Mouse (Mus musculus) C2C12 (cell line): ENCODE results near the gene Srsf5. TPM values are rescaled to one million over a fixed set of nuclear protein-coding genes. Genes with fewer than 3 reads are reported as not detected.

ENCODE experiments used
- H3K27me3 ChIP-seq: one replicate; pipeline ENCODE4 v1.6.1; 2011; ENCODE audit not compliant: control insufficient read depth, insufficient read depth, insufficient read length
- H3K36me3 ChIP-seq: one replicate; pipeline ENCODE4 v1.6.1; 2011; ENCODE audit not compliant: control insufficient read depth, insufficient read depth
- H3K4me3 ChIP-seq: one replicate; pipeline ENCODE4 v1.5.1; 2011; ENCODE audit warnings: mild to moderate bottlenecking, control low read depth; ENCODE audit not compliant: poor library complexity, insufficient read depth, severe bottlenecking
- H3K79me2 ChIP-seq: one replicate; pipeline ENCODE4 v1.6.1; 2011; ENCODE audit not compliant: control insufficient read depth, insufficient read depth
- H3K79me3 ChIP-seq: one replicate; pipeline ENCODE4 v1.6.1; 2011; ENCODE audit warnings: low read depth, control low read depth
- H3ac ChIP-seq: one replicate; pipeline ENCODE3; 2011; ENCODE audit warnings: low read depth; ENCODE audit not compliant: control insufficient read depth, insufficient read length
- CEBPB ChIP-seq: IDR thresholded peaks from one replicate; pipeline ENCODE4 v1.6.1; 2011; ENCODE audit warnings: low read depth, mild to moderate bottlenecking, control low read depth, moderate library complexity
- CTCF ChIP-seq: IDR thresholded peaks from one replicate; pipeline ENCODE4 v1.5.1; 2011; ENCODE audit not compliant: control insufficient read depth, insufficient read depth, insufficient read length
- FOSL1 ChIP-seq: IDR thresholded peaks from one replicate; pipeline ENCODE4 v1.8.0; 2011; ENCODE audit warnings: mild to moderate bottlenecking, low read length; ENCODE audit not compliant: poor library complexity, insufficient read depth, severe bottlenecking
- MAX ChIP-seq: IDR thresholded peaks from one replicate; pipeline ENCODE4 v1.6.1; 2011; ENCODE audit warnings: mild to moderate bottlenecking, control low read depth
- MYOD1 ChIP-seq: IDR thresholded peaks from one replicate; pipeline ENCODE4 v1.6.1; 2011; ENCODE audit warnings: low read depth; ENCODE audit not compliant: control insufficient read depth, insufficient read length
- MYOG ChIP-seq: IDR thresholded peaks from one replicate; pipeline ENCODE4 v1.6.1; 2011; ENCODE audit not compliant: control insufficient read depth, insufficient read length; ENCODE audit errors: extremely low read depth
- USF1 ChIP-seq: IDR thresholded peaks from one replicate; pipeline ENCODE4 v1.6.1; 2011; ENCODE audit warnings: low read depth, mild to moderate bottlenecking, control low read depth, moderate library complexity
- polyA plus RNA-seq: library from polyadenylated mRNA; unstranded; fragments of >200 nt; fragmentation: generic; extraction: Trizol; gene quantifications from one replicate; pipeline ENCODE4 v1.2.1, GENCODE M21; 2012; ENCODE audit warnings: missing spikeins

Gene Srsf5
- polyA plus RNA-seq, 1 experiment: 113 TPM

DNA sequence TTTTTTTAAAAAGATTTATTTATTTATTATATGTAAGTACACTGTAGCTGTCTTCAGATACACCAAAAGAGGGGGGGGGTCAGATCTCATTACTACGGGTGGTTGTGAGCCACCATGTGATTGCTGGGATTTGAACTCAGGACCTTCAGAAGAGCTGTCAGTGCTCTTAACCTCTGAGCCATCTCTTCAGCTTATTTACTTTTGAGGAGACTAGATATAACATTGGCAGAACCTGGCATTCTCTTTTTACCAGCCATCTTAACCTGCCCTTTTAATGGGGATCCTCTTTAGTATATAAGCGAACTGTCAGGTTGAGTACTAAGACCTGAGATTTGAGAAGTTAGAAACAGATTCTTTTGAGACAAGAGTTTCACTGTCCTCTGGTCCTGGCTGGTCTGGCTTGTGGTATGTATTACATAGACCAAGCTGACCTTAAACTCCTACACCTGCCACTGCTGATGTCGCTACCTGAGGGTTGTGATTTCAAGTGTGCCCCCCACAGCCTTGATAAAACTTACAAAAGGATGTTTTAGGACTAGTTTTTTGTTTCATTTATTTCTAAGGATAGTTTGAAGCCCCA is 6.4 kb downstream of the Srsf5 start:
- no peaks in the 10 kb centered on the region for H3K27me3 ChIP-seq
- H3K36me3 ChIP-seq: peaks cover 97% of the 10 kb centered on the region
- H3ac ChIP-seq: no peak overlapping the region
- H3K79me2 ChIP-seq: peaks cover 94% of the 10 kb centered on the region
- peaks cover 74% of the 10 kb centered on the region for H3K79me3 ChIP-seq
- no peak overlapping the region for H3K4me3 ChIP-seq
- TF ChIP-seq USF1 (no peak), CEBPB (no peak), CTCF (no peak), MYOG (no peak), FOSL1 (no peak), MYOD1 (no peak), MAX (no peak)

DNA sequence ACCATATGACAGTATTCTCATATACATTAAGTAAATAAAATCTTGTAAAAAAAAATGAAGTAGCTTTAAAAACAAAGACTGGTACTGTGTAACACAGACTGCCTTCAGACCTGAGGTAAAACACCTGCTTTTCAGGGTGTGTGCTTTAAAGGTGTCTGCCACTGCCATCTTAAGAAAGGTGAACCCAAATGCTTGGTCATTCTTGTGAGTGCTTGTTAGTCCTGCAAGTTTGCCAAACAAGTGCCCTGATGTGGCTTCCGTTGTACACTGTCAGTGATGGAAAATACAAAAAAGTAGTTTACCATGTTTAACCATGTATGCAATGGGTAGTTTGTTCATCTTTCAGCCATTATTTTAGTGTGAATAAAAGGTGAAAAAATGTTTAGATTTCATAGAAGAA is 7.2 kb downstream of the Srsf5 start:
- no peak for TF ChIP-seq CTCF
- no peak for TF ChIP-seq FOSL1
- TF ChIP-seq USF1: no peak
- TF ChIP-seq MYOG: no peak
- no peak for TF ChIP-seq MAX
- Histone ChIP-seq H3ac (no peak overlapping the region), H3K79me2 (peaks cover 86% of the 10 kb centered on the region), H3K79me3 (peaks cover 66% of the 10 kb centered on the region), H3K27me3 (no peaks in the 10 kb centered on the region), H3K36me3 (peaks cover 97% of the 10 kb centered on the region), H3K4me3 (no peak overlapping the region)

DNA sequence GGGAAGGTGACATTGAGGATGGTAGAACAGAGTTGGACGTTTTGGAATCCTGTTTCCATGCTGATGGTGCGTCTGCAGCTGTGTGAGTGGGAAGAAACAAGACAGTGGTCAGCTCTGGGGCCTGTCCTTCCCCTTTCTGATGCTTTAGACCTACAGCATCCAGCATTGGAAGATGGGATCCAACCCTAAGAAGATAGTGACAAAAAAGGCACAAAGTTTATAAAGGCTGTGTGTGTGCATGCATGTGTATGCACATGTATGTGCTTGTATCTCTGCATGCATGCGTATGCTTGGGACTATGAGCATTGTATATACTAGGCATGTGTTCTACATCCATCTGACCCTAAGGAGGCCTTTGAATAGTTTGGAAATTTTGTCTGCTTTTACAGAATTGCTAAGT is 10.7 kb downstream of the Srsf5 start:
- TF ChIP-seq CTCF: no peak
- no peak for TF ChIP-seq CEBPB
- no peak for TF ChIP-seq MAX
- no peak for TF ChIP-seq FOSL1
- TF ChIP-seq MYOD1: no peak
- TF ChIP-seq MYOG: no peak
- no peak for TF ChIP-seq USF1
- peaks cover 88% of the 10 kb centered on the region for H3K36me3 ChIP-seq
- H3ac ChIP-seq: no peak overlapping the region
- H3K79me2 ChIP-seq: peaks cover 52% of the 10 kb centered on the region
- H3K4me3 ChIP-seq: no peak overlapping the region
- peaks cover 37% of the 10 kb centered on the region for H3K79me3 ChIP-seq
- H3K27me3 ChIP-seq: no peaks in the 10 kb centered on the region

DNA sequence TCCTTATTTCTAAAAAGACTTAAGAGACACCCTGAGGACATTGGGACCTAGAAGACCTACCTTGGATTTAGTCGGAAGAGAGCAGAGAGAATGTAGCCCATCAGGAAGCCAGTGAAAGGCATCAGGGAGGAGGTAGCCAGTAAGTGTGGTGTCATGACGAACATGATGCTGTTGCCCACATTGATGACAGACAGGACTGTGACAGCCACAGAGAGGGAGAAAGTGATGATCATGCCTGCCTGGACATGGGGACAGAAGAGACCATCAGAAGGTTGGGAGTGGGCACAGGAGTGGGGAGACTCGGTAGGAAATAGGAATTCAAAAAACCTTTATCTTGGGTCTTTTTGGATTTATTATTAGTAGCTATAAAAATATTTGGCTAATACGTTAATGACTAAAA is 12.7 kb downstream of the Srsf5 start:
- TF ChIP-seq MYOG (no peak), CEBPB (no peak), CTCF (no peak), FOSL1 (no peak), USF1 (no peak), MYOD1 (no peak), MAX (no peak)
- peaks cover 19% of the 10 kb centered on the region for H3K79me3 ChIP-seq
- peaks cover 68% of the 10 kb centered on the region for H3K36me3 ChIP-seq
- no peak overlapping the region for H3ac ChIP-seq
- no peak overlapping the region for H3K4me3 ChIP-seq
- peaks cover 33% of the 10 kb centered on the region for H3K79me2 ChIP-seq
- no peaks in the 10 kb centered on the region for H3K27me3 ChIP-seq

GRCm38 (mm10) chr12:80962566-80962965 is 17.3 kb downstream of the Srsf5 start:
- Histone ChIP-seq H3K4me3 (no peak overlapping the region), H3K36me3 (peaks cover 22% of the 10 kb centered on the region), H3K79me3 (no peaks in the 10 kb centered on the region), H3K27me3 (no peaks in the 10 kb centered on the region), H3K79me2 (no peaks in the 10 kb centered on the region), H3ac (no peak overlapping the region)
- TF ChIP-seq FOSL1: no peak
- no peak for TF ChIP-seq MAX
- TF ChIP-seq USF1: no peak
- no peak for TF ChIP-seq CTCF
- TF ChIP-seq MYOG: no peak
- no peak for TF ChIP-seq CEBPB
- no peak for TF ChIP-seq MYOD1
